Mouse (Mus musculus): Measurements from ENCODE around the gene Agrn.

The Agrn gene

GRCm38 (mm10) chr4:156202462-156202893 is 5.2 kb upstream of the Agrn start:
- no peak for DNase-seq (ENCODE audit: low read depth, low spot score)

DNA sequence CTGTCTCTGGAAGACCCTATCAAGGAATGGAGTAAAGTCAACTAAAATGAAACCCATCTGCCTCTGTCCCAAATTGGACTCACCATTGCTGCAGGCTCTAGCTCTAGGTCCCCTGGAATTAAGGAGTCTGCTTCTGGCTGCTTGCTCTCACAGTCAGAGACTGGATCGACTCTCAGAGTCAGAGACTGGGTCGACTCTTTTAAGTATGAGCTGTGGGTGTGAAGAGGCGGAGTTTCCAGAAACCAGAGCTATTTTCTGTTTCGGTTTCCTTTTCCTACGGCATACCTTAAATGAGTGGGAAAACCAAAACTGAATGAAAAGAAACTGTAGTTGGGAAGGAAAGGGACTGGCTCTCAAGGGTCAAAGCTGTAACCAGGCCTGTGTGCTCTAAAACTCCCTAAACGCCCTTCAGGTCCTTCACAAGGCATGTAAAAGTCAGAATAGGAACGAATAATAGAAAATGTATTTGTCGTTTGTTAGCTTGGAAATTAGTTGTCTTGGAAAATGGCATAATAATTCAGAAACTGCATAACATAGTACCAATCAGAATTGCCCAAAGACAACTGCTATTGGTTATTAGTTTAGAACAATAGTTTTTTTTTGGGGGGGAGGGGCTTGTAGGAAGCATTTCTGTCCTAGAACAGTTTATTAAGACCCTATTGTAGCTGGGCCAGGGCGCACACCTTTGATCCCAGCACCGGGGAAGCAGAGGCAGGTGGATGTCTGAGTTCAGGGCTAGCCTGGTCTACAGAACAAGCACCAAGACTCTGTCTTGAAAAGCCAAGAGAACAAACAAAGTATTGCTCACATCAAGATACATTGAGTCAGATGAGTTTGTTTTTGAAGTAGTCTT is 3.6 kb upstream of the Agrn start, which contains the start of gene Isg15:
Isg15 (minus strand) TSS at position 196 of the 853 bp plus-strand sequence.
- DNase-seq (ENCODE audit: low read depth, low spot score) = no peak

DNA sequence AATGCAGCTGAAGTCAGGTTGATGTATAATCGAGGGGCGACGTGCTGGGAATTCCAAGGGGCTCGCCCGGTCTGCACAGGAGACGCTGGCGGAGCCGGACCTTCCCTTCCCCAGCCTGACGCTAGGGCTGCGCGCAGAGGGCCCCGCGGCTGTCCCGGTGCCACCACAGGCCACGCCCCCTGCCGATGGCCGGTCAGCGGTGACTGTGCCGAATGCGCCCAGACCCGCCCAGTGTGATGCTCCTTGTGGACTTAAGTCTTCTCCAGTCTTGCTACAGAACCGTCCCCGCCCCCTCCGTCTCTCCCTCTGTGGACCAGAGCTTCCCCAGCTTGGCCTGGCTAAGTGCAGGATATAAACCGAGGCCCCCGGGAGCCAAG is 529 bp upstream of the Agrn start:
- peak; percentile 94 for DNase-seq (ENCODE audit: low read depth, low spot score)

GRCm38 (mm10) chr4:156195927-156196870 is 1.1 kb downstream of the Agrn start:
- no peak for DNase-seq (ENCODE audit: low read depth, low spot score)

DNA sequence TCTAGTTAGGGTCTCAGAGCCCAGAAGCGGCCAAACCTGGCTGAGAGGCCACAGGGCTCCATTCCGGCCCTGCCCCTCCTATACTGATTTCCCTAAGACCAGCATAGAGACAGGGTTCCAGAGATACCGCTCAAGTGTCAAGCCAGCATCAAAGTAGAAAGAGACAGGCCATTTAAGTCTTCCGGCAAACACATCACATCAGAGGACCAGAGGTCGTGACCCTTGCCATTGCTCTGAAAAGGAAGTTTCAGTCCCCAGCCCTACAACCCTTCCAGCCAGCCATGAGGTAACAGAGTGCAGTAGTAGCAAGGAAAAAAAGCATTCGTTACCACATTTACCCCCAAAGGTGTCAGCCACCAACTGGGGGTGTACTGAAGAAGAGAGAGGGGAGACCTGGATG is 2.9 kb downstream of the Agrn start:
- DNase-seq (ENCODE audit: low read depth, low spot score) = no peak

DNA sequence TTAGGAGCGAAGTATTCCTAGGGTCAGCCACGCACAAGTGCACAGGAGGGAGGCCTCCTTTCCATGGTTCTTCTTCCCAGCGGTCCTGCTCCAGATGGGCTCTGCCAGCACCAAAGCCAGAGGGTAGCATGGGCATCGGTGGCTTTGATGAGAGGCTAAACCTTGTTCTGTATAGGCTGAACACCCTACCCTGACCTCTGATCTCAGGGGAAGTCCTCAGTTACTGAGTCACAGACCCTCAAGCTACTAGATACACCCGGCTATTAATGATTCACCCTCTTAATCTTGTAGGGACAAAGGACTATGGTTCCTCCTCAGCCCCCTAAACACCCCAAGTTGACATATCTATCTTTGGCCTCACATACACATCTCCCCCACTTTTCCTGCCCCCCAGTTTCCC is 3.4 kb downstream of the Agrn start:
- DNase-seq (ENCODE audit: low read depth, low spot score) = no peak

DNA sequence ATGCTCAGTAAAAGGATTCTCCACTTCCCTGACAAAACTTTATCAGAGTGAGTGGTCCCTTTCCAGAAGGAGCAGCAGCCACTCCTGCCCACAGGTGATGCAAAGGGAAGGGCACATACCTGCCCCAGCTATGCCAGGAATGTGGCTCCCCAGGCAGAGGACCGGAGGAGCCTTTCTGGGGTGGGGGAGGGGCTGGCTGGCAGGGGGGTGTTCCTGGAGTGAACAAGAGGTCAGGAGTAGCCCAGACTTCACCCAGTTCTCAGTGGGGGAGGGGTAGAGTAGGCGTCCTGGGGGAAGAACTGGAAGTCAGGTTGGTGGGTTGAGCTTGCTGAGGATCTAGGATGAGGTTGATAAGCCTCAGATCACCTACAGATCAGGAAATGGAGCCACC is 4.1 kb downstream of the Agrn start:
- DNase-seq (ENCODE audit: low read depth, low spot score) = no peak

GRCm38 (mm10) chr4:156192421-156193199 is 4.7 kb downstream of the Agrn start:
- DNase-seq (ENCODE audit: low read depth, low spot score) = no peak

DNA sequence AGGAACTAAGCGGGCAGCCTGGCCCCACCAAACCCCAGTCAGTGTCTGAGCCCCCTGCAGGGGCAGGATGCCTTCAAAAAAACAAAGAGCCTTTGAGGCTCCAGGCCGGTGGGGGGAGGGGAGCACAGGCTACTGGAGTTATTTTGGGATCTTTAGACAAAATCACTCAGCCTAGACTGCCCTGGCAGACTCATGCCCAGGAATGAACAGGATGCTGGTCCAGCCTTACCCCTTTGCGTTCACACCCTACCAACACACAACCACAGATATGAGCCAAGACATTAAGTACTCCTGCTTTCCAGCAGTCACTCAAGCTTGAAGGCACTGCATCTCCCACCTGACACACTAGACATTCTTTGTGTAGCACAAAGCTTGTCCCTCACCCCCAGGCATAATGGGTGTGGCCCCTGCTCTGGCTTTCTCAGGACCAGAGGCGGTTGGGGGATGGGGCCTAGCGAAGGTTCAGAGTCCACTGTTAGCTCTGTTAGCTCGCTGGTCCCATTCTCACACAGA is 8.4 kb downstream of the Agrn start:
- DNase-seq (ENCODE audit: low read depth, low spot score) = peak; percentile 73

- no peak for DNase-seq (ENCODE audit: low read depth, low spot score)
Measured at GRCm38 (mm10) chr4:156188162-156188810, 9.0 kb downstream of the Agrn start.

- peak; percentile 70 for DNase-seq (ENCODE audit: low read depth, low spot score)
Measured at GRCm38 (mm10) chr4:156185950-156186850, 11.1 kb downstream of the Agrn start.

DNA sequence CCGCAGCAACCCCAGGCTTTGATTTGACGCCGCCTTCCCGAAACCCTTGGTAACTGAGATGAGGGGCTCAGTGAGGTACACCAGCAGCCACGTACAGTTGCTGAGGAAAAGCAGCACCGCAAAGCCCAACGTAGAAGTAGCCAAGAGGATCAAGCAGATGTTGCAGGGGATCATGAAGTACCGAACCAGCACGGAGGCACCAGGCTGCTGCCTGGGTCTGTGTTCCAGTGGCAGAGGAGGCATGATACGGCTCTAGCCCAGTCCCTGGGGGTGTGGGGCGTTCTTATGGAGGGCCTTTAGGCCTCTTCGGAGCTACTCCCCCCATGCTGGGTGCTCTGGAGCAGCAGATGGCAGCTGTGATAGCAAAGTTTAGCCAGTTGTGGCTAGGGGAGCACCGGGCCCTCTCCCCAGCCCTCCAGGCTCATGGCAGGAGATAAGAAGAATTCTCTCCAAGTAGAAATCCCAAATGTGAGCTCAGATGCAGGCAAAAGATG is 11.8 kb downstream of the Agrn start:
- DNase-seq (ENCODE audit: low read depth, low spot score) = no peak

DNA sequence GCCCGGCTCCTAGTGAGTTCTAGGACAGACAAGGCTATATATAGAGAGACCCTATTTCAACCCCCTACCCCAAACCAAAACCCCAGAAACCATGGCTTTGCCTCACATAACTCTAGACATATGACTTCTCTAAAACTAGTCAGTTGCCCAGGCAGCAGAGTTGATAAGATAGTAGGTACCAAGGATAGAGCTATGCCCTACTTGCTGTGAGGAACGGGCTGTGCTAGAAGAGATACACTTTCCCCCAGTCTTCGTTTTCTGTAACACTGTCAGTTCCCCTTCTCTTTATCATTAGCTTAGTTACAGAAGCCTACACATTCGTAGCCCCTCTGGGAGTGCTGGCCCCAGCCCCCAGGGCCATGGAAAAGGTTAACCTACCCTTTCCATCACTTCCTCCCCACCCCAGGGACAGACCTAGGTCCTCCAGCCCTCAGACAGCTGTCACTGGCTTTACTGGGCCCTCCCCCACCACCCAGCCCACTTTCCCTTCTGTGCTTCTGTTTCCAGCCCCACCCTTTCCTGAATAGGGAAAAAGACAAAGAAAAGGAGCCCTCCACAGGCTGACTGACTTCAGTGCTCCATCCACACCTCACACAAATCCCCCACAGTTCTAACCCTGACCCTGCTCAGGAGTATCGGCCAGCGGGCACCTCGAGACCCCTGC is 12.9 kb downstream of the Agrn start:
- DNase-seq (ENCODE audit: low read depth, low spot score) = no peak

DNA sequence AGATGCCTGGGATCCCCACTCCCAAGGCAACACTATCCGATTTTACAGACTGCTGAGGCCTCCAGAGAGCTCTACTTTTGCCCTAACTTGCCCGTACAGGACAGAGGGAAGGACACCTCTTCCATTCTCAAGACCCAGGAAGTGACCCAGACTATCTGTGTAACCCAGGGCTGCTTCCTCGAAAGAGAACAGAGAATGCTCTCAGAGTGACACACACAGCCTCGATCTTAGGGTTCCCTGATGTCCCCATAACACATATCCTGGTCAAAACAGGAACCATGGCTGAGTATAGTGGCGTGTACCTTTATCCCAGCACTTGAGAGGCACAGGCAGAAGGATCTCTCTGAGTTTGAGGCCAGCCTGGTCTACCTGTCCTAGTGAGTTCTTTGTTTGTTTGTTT is 13.5 kb downstream of the Agrn start:
- DNase-seq (ENCODE audit: low read depth, low spot score) = no peak

GRCm38 (mm10) chr4:156177630-156178029 is 19.7 kb downstream of the Agrn start:
- DNase-seq (ENCODE audit: low read depth, low spot score) = no peak

GRCm38 (mm10) chr4:156171828-156172227 is 25.5 kb downstream of the Agrn start:
- DNase-seq (ENCODE audit: low read depth, low spot score) = no peak

DNA sequence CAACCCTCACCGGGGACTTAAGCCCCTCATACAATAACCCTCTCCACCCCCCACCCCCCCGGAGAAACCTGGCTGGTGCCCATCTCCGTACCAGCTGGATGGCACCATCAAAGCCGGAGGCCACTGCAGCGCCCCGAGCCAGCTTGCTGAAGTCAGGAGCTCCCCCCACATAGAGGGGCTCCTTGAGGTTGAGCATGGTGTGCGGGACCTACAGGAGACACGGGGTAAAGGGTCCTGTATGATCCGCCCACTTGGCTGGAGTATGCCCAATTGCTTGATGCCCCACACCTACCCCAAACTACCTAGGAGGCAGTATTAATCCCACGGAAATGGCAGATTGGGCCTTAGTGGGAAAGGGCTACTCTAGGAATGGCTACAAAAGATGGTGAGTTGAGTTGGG is 28.2 kb downstream of the Agrn start:
- DNase-seq (ENCODE audit: low read depth, low spot score) = no peak

DNA sequence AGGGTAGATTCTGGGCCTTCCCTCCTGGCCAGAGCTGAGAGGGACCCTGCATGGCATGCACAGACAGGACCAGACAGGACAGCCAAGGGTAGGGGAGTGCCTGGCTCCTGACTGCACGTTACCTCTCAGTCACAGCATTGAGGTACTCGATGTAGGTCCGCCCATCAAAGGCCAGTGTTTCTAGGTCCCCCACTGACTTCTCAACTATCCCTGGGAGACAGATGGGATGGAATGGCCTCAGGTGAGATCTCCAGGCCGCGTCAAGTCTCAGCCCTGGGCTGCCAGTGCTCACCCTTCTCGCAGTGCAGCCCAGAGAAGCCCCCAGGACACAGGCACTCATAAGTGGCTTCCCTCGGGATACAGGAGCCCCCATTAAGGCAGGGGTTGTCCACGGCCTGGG is 28.7 kb downstream of the Agrn start:
- no peak for DNase-seq (ENCODE audit: low read depth, low spot score)

- no peak for DNase-seq (ENCODE audit: low read depth, low spot score)
Measured at GRCm38 (mm10) chr4:156166477-156166876, 30.8 kb downstream of the Agrn start.
